Mouse (Mus musculus): ENCODE measurements around the gene Ppp1r3c. TPM values are rescaled to one million over a fixed set of nuclear protein-coding genes. Genes with fewer than 3 reads are reported as not detected.

The Ppp1r3c gene
- total RNA-seq, 2 experiments from 2014 or later: 41.6 to 44.3 TPM

- DNase-seq (ENCODE audit: low spot score in 2 of 2): no peak
These were observed 50.4 kb downstream of the Ppp1r3c start for GRCm38 (mm10) chr19:36686016-36686415.

DNA sequence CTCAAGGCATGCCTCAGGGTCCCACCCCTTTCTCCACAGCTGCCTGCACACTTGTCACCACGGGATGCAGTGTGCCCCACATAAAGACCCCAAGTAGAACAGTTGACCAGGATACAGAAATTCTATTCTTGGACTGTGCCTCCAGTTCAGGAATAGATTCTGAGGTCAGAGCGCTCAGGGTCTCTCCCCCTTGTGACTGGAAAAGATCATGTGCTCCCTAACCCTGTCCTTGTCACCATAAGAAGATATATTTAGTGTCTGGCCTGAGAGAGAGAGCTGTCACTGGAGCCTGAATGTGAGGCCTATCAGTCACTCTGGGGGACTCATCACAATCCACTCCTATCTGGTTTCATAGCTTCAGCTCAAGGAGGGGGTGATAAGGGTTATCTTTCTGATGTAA, 53.9 kb downstream of the Ppp1r3c start:
- no peak for DNase-seq (ENCODE audit: low spot score in 2 of 2)

Other genes with a start within 250 kb of the Ppp1r3c start
- 10 to 100 TPM; 36.0 to 37.0 TPM for gene Hectd2, start 182.0 kb downstream of the Ppp1r3c start, total RNA-seq (2021)
- gene Tnks2, start 97.6 kb upstream of the Ppp1r3c start, total RNA-seq (2021): 100 to 1,000 TPM; 137 to 138 TPM
- gene Fgfbp3, start 183.0 kb upstream of the Ppp1r3c start, total RNA-seq (2021): 1 to 10 TPM; 6.3 to 8.2 TPM
- gene Btaf1, start 189.4 kb upstream of the Ppp1r3c start, total RNA-seq (2021): 10 to 100 TPM; 19.4 to 20.4 TPM

All from layer of hippocampus, postnatal 14 days (tissue).